Mouse (Mus musculus): ENCODE measurements around the gene Esr2.
A peak's percentile ranks its signal among the peaks of the same experiment; 100 is the strongest.
"Not testable (repeated sequence)": the region's sequence is repeated elsewhere in the genome, so short reads cannot be mapped to it uniquely, and the experiment has no call there.

The Esr2 gene

GRCm38 (mm10) chr12:76165641-76166040, 11.4 kb downstream of the Esr2 start:
- DNase-seq (ENCODE audit: inconsistent ontology term), result no peak

GRCm38 (mm10) chr12:76152389-76152788, 24.7 kb downstream of the Esr2 start:
- DNase-seq (ENCODE audit: inconsistent ontology term), result peak; percentile 12

- no peak for DNase-seq (ENCODE audit: inconsistent ontology term)
These were observed 40.4 kb downstream of the Esr2 start for GRCm38 (mm10) chr12:76136701-76137100.

- not testable (repeated sequence) for DNase-seq (ENCODE audit: inconsistent ontology term)
These were observed 44.0 kb downstream of the Esr2 start for GRCm38 (mm10) chr12:76133081-76133480.

GRCm38 (mm10) chr12:76132591-76132990, 44.5 kb downstream of the Esr2 start:
- no peak for DNase-seq (ENCODE audit: inconsistent ontology term)

GRCm38 (mm10) chr12:76130891-76131290, 46.2 kb downstream of the Esr2 start:
- no peak for DNase-seq (ENCODE audit: inconsistent ontology term)

- DNase-seq (ENCODE audit: inconsistent ontology term), result peak; percentile 17
These were observed 46.8 kb downstream of the Esr2 start for GRCm38 (mm10) chr12:76130281-76130680.

GRCm38 (mm10) chr12:76128831-76129230, 48.2 kb downstream of the Esr2 start:
- DNase-seq (ENCODE audit: inconsistent ontology term), result no peak

GRCm38 (mm10) chr12:76128306-76128705, 48.8 kb downstream of the Esr2 start:
- no peak for DNase-seq (ENCODE audit: inconsistent ontology term)

- no peak for DNase-seq (ENCODE audit: inconsistent ontology term)
These were observed 53.8 kb downstream of the Esr2 start for GRCm38 (mm10) chr12:76123223-76123622.

GRCm38 (mm10) chr12:76117632-76118153, 59.4 kb downstream of the Esr2 start:
- DNase-seq (ENCODE audit: inconsistent ontology term), result peak; percentile 72

GRCm38 (mm10) chr12:76116577-76116976, 60.5 kb downstream of the Esr2 start:
- no peak for DNase-seq (ENCODE audit: inconsistent ontology term)

GRCm38 (mm10) chr12:76111046-76111445, 66.0 kb downstream of the Esr2 start:
- no peak for DNase-seq (ENCODE audit: inconsistent ontology term)

GRCm38 (mm10) chr12:76109646-76110405, 67.2 kb downstream of the Esr2 start:
- DNase-seq (ENCODE audit: inconsistent ontology term), result no peak

- DNase-seq (ENCODE audit: inconsistent ontology term), result no peak
These were observed 72.3 kb downstream of the Esr2 start for GRCm38 (mm10) chr12:76104596-76105351.

GRCm38 (mm10) chr12:76102621-76103020, 74.4 kb downstream of the Esr2 start:
- DNase-seq (ENCODE audit: inconsistent ontology term), result no peak

- no peak for DNase-seq (ENCODE audit: inconsistent ontology term)
These were observed 81.7 kb downstream of the Esr2 start for GRCm38 (mm10) chr12:76095117-76096035.

- DNase-seq (ENCODE audit: inconsistent ontology term), result no peak
These were observed 83.2 kb downstream of the Esr2 start for GRCm38 (mm10) chr12:76093613-76094588.

GRCm38 (mm10) chr12:76092789-76093466, 84.1 kb downstream of the Esr2 start:
- no peak for DNase-seq (ENCODE audit: inconsistent ontology term)

GRCm38 (mm10) chr12:76087025-76087424, 90.0 kb downstream of the Esr2 start:
- DNase-seq (ENCODE audit: inconsistent ontology term), result no peak

Data from Muller cell, postnatal 12 days (primary cell).